Mouse (Mus musculus) lung, postnatal 4 days (tissue): ENCODE results near the gene Anxa3.

Source experiments
- DNase-seq, 2 experiments: peaks; one replicate each; pipeline ENCODE4 v3.0.0; 2021

Gene Anxa3

DNA sequence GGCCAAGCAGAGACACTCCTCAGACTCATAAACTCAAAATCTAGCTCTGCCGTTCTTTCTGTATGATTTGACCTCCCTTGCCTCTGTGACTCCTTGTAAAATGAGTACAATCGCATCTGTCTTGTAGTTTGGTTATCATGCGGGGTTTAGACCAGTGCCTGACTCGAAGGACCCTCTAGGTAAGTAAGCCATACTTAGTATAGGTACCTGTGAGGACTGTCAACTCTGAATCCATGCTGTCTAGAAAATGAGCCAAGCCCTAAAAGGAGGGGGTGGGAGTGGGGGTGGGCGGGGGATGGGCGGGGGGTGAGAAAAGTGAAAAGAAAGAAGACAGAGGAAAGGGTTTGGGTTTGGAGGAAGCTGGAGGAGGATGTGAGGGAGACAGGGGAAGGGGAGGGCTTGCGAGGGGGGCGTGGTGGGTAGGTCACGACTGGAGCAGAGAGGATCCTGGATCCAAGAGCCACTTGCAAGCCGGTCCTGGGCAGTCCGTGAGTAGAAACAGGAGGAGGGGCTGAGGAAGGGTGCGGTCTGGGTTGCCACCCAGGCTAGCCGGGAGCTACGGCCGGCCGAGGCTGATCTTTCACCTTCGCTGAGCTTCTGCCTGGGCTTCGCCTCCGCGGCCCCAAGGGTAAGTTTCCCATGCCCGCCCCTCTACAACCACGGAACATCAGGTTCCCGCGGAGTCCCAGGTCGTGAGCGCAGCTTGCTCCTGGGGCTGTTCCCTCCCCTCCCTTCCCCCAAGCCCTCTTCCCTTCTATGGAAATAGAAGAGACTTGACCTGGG is at the start of gene Anxa3:
TSS of gene Anxa3 (plus strand) at position 404 of the 783 bp plus-strand sequence.
- peak; percentile 82 to 86 for DNase-seq

DNA sequence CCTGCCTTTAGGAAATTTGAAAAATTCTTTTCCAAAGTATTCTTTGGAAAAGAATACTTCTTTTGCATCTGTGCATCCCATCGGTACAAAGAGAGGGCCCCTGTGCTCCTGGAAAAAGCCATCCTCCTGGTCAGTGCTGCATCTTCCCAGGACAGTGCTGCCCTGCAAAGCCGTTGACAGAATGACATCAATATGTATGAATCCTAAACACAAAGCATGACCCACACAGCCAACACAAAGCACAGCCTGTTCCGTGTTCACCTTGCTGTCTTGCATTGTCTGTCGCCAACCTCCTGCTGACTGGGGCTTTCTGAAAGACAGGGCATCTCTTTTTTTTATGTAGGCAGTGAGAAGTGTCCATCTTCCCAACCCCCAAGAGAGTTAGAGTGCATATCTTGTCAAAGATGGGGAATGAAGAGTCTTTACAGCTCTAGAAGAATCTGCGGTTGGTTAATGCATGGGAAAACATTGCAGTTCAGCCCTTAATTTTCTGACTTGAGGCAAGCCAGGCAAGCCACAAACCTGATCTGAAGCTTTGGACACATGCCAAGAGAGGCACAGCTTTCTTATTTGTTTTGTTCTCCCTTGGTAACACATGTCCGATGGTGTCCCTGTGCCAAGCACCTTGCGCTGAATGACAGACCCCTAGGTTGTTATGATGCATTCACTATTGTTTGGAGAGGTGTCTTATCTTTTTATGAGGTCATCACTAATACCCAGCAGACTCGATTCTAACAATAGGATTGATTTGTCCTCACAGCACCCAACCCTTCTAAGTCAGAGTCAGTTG is 45.7 kb upstream of the Anxa3 start:
- DNase-seq, result no peak

DNA sequence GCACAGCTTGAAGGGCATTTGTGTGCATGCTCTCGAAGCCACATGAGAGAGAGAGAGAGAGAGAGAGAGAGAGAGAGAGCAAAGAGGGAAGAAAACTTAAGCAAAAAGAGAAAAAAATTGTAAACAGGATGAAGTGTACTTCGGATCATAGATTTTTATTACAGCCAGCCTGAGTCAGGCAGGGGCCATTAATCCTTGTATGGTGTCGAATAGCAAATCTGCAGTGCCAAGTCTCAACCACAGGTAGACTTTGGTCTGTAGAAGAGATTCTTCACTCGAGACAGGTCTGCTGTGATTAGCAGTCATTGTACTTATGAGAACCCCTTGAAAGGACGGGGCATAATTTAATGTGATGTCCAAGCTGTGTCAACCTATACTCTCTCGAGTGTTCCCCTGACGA is 35.5 kb upstream of the Anxa3 start:
- DNase-seq, result no peak

DNA sequence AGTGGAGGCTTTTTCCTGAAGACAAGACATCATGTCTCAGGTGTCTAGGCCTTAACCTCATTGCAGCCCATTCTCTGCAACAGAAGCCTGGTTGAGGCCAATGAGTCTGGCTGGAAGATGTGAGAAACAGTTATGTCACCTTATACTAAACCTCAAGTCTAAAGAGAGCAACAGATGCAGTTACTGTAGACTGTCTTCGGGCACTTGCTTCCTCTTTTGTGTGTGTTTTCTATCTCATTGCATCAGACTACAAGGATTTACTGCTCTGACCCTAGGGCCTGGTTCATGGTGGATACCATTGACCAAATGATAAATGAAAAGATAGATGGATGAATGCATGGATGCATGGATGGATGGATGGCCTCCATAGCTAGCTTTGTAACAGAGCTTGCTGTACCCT is 31.1 kb upstream of the Anxa3 start:
- no peak for DNase-seq

DNA sequence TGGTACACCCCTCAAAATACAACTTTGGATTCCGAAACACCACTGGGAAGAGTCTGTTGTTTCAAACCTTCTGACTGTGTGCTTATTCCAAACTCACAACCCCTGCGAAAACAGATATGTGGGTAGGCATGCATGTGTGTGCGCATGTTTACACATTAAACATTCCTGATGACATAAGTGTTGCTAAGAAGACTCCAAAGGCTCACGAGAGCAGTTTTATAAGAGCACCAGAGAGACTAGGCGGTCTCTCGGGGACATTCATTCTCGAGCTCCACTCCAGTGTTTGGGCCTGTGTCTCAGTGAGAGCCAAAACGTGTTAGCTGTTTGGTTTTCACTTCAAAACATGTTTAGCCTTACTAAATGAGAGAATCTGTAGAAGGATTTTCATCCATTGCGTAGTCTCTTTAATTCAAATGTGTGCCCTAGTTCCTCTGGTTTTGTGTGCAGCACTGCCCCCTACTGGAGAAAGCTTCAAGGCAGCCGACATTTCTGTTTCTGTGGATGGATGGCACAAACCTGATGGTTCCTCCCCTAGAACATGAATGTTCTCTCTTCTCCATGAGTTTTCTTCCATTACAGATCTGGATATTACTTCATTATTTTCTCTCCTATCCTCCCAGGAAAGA is 24.2 kb upstream of the Anxa3 start:
- peak; percentile 43 to 78 for DNase-seq

DNA sequence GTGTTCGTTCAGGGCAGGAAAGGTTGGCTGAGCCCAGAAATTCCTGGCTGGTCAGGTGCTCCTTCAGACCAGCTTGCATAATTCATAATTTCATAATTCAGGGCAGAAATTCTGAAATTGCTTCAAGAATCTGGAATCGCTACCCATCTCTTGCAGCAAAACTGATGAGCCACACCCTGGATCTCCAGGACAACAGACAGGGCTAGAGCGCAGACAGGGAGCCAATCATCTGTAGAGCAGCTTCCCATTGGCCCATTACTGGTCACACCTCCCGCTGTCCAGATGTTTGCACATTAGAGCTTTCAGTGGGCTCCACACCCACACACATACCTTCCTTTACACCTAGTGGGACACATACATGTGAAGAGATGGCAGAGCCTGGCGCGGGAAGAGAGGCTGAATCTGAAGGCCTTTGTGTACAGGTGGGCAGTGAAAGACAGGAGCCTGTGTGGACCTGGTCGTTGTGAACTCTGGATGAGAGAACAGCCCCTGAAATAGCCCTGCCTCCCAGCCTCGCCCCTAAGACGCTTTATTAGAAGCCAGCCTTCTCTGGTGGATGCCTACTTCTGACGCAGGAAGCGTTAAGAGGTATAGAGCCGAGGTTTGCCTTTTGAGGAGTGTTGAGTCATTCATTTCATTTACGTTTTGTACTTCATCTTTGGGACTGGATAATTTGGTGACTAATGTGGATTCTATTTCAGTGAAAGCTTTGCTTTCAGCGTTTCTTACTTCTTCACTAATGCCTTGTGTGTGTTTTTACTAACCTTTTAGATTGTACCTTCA is 9.4 kb upstream of the Anxa3 start:
- DNase-seq, result no peak

DNA sequence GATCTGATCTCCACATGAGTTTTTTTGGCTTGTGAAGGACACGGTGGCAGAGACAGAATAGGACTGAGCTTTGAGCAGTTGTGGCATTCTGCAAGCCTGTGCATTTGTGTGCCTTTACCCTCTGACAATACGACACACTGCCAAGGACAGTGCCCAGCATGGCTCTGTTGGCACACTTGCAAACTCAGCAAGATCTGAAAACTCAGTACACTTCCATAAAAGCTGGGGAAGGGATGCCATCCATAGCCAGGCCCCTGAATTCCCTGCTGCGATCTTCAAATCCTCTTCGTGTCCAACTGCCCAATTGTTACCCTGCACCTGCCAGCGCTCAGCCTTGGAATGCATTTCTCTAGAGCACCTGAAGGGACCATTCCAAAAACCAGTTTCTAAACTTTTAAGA is 8.0 kb upstream of the Anxa3 start:
- no peak for DNase-seq

DNA sequence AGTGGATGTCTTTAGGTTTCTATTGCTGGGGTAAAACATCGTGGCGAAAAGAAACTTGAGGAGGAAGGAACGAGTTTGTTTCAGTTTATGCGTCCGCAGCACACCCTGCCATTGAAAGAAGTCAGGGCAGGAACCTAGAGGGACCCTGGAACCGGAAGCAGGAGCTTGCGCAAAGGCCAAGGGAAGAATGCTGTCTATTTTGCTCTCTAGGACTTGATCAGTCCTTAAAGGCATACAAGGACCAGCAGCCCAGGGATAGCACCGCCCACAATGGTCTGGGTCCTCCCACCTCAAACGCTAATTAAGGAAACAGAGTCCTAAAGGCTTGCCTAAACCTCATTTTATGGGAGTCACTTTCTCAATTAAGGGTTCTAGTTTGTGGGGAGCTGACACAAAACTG is 717 bp upstream of the Anxa3 start:
- DNase-seq, result peak; percentile 53 to 62

DNA sequence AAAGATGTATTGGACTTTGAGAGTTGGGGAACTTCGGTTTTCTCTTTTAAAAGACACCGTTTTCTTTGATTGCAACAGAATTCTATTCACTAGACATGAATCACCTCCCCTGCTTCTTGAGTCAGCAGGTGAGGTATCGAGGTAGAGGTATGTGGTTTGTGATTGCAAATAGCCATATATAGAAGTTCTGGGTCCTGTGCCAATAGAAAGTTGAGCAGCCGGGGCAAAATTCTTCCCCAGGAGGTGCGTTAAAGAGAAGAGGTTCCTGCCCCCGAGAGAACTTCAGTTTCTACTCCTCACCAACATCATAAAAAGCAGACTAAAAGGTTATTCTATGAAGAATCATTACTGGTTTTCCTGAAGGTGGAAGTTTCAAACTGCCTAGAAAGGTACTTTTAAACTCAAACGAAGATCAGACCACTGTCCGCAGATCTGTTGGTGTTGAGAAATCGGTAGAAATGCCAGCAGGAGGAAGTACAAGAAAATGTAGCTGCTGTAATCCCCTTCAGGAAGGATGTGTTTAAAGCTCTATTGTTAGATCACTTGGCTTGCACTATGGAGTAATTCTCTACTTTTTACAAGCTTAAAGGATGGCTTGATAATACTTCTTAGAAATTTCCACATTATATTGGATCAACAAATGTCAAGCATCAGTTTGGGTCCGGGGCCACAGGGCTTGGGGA is 955 bp downstream of the Anxa3 start:
- peak in 1 of 2 experiments; percentile 29 for DNase-seq

DNA sequence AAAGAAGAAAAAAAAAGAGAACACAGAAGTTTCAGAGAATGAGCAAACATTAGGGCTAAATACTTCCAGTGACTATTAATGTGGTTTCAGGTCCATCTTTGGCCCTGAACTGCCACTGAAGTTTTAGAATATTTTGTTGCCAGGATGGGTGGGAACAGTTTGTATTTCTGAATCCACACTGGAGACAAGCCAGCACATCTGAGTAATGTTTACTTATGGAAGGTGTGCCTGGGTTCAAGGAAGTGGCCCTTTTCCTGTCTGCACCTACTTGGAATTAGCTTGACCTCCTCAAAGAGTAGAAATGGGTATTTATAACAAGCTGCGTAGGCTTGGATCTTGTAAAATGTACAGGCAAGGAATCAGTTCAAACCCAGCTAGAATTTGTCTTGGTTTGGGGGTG is 2.6 kb downstream of the Anxa3 start:
- peak in 1 of 2 experiments; percentile 52 for DNase-seq

DNA sequence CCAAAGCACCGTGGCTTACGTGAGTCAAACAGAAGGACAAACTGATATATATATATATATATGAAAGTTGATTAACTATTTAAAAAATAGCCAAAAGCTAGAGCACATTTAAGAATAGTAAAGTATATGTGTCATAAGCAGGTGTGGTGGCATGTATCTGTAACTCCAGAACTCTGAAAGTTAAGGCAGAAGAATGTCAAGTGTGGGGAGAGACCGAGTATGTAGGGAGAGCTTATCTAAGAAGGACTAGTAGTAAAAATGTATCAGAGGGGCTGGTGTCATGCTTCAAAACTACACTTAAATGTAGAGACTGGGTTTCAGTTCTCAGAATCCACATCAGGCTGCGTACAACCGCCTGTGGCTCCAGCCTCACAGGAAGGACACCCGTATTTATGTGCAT is 4.3 kb downstream of the Anxa3 start:
- DNase-seq, result no peak

DNA sequence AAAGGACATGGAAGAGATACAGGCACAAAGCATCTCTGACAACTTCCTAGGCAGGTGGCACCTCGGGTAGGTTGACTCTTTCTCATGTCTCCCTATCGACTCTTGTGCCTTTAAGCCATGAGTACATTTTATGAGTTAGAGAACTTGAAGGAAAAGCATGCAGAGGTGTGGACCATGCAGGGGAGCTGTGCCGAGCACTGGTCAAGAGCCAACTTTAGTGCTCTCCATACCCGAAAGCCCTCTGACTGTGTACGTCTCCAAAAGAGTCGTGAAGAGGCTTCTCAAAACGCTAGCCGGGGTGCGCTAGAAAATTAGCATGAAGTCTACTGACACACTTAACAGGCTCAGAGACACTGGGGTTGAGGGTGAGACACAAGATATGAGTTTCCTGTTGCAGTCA is 6.0 kb downstream of the Anxa3 start:
- DNase-seq, result peak in 1 of 2 experiments; percentile 28

DNA sequence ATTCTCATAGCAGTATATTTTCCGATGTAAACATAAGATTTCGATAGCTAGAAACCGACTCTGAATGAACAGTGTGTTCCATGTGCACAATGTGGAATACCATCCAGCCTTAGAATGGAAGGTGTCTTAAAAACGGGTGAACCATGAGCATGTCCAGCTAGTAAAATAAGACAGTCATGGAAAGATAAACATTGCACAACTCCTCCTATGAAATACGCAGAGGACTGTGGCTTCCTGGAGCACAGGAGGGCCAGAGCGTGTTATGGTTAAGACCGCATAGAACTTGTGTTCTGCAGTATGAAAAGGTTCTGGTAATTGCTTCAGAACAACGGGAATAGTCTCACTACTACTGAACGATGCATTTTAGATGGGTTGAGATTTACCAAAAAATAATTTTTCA is 6.8 kb downstream of the Anxa3 start:
- no peak for DNase-seq

DNA sequence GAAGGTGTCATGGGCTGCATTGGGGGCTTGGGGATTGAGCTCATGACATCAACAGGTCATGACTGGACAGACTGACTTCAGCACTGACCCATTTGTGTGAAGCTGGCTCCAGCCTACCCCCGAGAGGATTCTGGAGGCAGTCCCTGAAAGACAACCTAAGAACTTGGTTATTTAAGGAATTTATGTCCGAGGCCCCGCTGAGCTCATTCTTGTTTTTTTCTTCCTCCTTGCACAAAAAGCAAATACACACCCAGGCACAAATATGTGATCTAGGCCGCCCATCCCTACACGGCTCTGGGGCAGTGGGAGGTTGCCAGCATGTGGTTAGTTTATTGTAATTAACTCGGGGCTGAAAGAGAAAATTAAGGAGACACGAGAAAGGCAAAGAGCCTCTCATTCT is 9.0 kb downstream of the Anxa3 start:
- DNase-seq, result peak; percentile 27 to 49

DNA sequence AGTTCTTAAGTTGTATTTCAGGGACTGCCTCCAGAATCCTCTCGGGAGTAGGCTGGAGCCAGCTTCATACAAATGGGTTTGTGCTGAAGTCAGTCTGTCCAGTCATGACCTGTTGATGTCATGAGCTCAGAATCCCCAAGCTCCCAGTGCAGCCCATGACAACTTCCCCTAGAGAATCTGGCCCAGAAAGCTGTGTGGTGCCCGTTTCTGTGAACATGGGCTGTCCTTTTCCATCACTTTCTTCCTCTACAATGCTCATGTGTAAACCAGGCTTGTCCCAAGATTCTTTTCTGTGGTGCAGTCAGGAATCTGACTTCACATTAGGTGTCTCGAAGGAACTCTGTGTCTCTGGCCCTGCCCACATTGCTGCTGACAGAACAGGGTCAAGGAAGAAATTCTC is 10.0 kb downstream of the Anxa3 start:
- DNase-seq, result no peak

DNA sequence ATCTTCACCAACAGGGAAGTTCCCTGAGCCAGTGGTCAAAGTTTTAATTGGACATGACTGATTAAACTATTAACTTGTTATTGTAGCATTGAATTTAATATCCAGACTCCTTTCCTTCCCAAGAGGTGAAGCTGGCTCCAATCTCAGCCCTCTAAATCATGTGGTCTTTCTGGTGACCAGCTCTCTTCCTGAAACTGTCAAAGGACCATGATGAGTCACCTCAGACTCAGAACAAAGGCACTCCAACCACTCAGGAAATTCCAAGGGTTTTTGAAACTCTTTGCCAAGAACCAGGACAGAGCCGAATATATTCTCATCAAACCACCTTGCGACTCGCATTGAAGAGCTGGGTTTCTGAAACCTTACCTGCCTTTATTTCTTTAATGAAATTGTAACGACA is 11.2 kb downstream of the Anxa3 start:
- DNase-seq, result peak in 1 of 2 experiments; percentile 39

DNA sequence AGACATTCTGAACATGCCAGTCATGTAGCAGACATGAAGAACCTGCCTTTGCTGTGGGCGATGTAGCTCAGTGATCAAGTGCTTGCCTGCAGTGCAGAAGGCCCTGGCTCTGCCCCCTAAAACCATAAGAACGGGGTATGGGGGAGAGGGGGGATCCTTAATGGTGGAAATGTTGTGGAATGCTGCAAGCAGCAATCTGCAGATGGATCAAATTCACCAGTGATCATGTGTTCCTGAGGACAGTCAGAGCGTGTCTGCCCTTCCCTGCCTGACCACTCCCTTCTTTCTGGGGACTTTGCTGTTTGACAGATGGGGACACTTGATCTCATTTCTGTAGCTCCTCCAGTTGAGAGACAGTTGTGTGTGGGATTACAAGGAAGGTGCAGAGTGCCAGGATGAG is 11.7 kb downstream of the Anxa3 start:
- no peak for DNase-seq

DNA sequence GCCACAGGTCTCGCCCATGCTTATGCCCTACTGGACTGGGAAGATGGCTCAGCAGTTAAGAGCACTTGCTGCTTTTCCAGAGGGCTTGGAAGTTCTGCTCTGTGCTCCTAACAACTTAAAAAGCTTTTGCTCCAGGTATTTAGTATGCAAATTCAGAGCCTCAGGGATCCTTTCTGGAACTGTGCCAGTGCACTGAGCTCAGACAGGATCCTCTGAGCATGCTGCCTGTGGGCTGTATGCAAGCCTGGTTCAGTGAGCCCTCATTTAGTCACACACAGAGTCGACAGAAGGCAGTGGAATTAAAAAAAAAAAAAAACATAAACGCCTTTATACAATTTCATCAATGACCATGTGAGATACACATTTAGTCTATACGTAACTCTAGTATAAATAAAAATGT is 17.5 kb downstream of the Anxa3 start:
- DNase-seq, result no peak

DNA sequence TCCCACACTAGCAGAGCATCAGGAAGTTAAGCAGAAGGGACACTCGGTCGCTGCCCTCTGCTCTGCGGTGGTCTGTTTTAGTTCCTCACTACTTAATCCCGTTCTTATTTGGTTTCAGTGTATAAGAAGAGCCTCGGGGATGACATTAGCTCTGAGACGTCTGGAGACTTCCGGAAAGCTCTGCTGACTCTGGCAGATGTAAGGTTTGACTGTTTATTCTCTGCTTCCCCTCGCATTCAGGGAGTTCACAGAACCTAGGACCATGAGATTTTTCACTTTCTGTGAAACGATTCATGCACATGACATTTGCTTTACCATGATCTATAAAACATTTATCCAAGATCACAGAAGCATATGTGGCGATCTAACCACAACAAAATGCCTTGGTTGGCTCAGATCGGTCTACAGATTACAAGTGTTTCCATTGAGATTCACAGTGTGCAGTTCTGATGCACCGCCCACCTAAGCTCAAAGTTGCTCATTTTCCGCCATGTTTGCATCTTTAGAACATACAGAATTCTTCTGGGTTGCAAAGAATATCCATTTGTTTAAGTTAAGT is 31.7 kb downstream of the Anxa3 start:
- no peak for DNase-seq

DNA sequence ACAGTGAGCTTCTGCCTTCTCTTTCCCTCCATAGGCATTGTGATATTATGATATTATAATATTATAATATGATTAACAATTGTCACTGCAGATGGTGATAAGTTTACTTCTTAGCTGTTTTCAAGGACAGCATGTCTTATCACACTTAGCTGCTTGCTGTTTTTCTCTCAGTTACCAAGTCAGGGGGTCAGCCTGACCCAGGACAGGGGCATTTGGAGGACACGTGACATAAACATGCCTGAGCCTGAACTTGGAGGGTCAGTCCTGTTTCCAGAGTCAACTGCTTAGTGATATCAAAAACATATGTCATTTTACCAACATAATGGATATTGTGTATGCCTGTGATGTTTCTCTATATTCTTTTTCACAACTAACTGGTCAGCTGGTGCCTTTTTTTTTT is 34.0 kb downstream of the Anxa3 start:
- DNase-seq, result no peak

DNA sequence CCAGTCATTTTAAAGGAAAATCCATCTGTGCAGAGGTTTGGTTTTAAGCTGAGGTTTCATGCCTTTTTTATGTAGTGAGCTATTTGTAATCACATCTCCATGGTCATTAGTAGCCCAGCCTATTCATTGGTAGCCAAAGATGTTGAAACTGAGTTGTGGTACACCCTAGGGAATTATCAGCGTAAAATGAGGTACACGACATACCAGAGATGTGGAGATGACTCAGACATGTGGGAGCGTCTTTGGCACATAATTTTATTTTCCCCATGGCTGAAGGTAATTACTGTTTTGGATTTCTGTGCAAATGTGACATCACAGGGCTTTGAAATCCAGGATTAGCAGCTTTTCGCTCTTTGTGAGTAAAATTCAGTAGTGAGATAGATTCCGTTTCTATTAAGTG is 41.2 kb downstream of the Anxa3 start:
- DNase-seq, result no peak

DNA sequence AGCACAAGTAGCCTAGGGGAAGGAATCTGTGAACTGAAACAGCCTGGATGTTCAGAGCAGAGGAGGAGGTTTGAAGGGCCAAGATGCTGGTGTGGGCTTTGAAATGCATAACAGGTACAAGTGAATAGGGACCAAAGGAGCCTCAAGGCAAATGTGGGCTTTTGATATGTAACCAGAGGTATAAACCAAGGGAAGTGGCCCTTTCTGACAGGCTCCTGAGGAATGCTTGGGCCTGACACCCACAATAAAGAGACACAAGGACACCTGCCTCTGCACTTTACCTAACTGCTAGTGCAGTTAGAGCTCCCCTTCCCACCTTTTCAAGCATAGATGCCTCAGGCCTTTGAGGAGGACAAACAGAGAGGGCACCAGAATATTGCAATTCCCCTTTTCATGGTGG is 54.8 kb downstream of the Anxa3 start:
- DNase-seq, result no peak
